Mouse (Mus musculus) midbrain, embryonic 16.5 days (tissue): Measurements from ENCODE around the gene Slc13a2. TPM values are rescaled to one million over a fixed set of nuclear protein-coding genes. Genes with fewer than 3 reads are reported as not detected.
A peak's percentile ranks its signal among the peaks of the same experiment; 100 is the strongest.

Experiments
- ATAC-seq: fragments of 200-750 bp; cut with Nextera tagmentation; 2 replicates; pipeline ENCODE4 v1.8.0; 2017; ENCODE audit warnings: moderate TSS enrichment
- H3K27ac ChIP-seq: fragments of 300-500 bp; sonication (generic); 2 replicates; pipeline ENCODE4 v1.5.1; 2014; ENCODE audit warnings: mild to moderate bottlenecking, low read length, mixed read lengths
- H3K27me3 ChIP-seq: fragments of 300-500 bp; sonication (generic); 2 replicates; pipeline ENCODE4 v1.6.1; 2014; ENCODE audit warnings: low read depth, low read length, mixed read lengths; ENCODE audit not compliant: control insufficient read depth, insufficient read depth
- H3K36me3 ChIP-seq: fragments of 300-500 bp; sonication (generic); 2 replicates; pipeline ENCODE4 v1.6.1; 2014; ENCODE audit warnings: mild to moderate bottlenecking, low read length, moderate library complexity, mixed read lengths; ENCODE audit not compliant: control insufficient read depth, insufficient read depth
- H3K4me1 ChIP-seq: fragments of 300-500 bp; sonication (generic); 2 replicates; pipeline ENCODE4 v1.6.1; 2014; ENCODE audit warnings: mild to moderate bottlenecking, low read length, mixed read lengths; ENCODE audit not compliant: control insufficient read depth, insufficient read depth
- H3K4me2 ChIP-seq: fragments of 300-500 bp; sonication (generic); 2 replicates; pipeline ENCODE4 v1.6.1; 2014; ENCODE audit warnings: mild to moderate bottlenecking, low read length, mixed read lengths
- H3K4me3 ChIP-seq: fragments of 300-500 bp; sonication (generic); 2 replicates; pipeline ENCODE4 v1.5.1; 2014; ENCODE audit warnings: low read depth, mild to moderate bottlenecking, low read length, moderate library complexity, mixed read lengths
- H3K9ac ChIP-seq: fragments of 300-500 bp; sonication (generic); 2 replicates; pipeline ENCODE4 v1.6.1; 2014; ENCODE audit warnings: low read depth, low read length, mixed read lengths
- H3K9me3 ChIP-seq: fragments of 300-500 bp; sonication (generic); replicated peaks from 2 replicates; pipeline ENCODE4 v1.6.1; 2014; ENCODE audit warnings: mild to moderate bottlenecking, low read length, mixed read lengths; ENCODE audit not compliant: control insufficient read depth, poor library complexity, severe bottlenecking
- WGBS: fragments of 180-500 bp; shearing (Covaris S2); extraction: QIAGEN DNeasy Blood & Tissue Kit; methylation state at CpG from one replicate; pipeline ENCODE4 v1.1.7; 2014; 5-methylcytosine and 5-hydroxymethylcytosine counted together
- polyA plus RNA-seq: library from polyadenylated mRNA; unstranded; fragments of >200 nt; fragmentation: Nextera tagmentation; extraction: Ambion mirVana; gene quantifications from 2 replicates; pipeline ENCODE4 v1.2.1, GENCODE M21; 2015

The Slc13a2 gene
- polyA plus RNA-seq, result not detected in 2 replicates

GRCm38 (mm10) chr11:78422055-78422819, at the start of gene Slc13a2:
Slc13a2 (minus strand) TSS chr11:78422217.
- Histone ChIP-seq H3K27ac (no peak within 1 kb of the TSS), H3K9me3 (no peaks in the 10 kb centered on the region), H3K4me2 (no peak within 1 kb of the TSS), H3K36me3 (no peaks in the 10 kb centered on the region), H3K4me1 (no peaks in the 10 kb centered on the region), H3K27me3 (no peaks in the 10 kb centered on the region), H3K4me3 (no peak within 1 kb of the TSS), H3K9ac (no peak within 1 kb of the TSS)
- ATAC-seq, result no peak
- WGBS, result 27% methylated on average over 13 of the region's 13 CpGs

GRCm38 (mm10) chr11:78471326-78472103, 49.5 kb upstream of the Slc13a2 start:
- H3K27me3 ChIP-seq, result no peaks in the 10 kb centered on the region
- 94% methylated on average over 10 of the region's 10 CpGs for WGBS
- no peaks in the 10 kb centered on the region for H3K9me3 ChIP-seq
- no peak for ATAC-seq
- H3K9ac ChIP-seq, result no peak overlapping the region
- peaks cover under 1% of the 10 kb centered on the region for H3K4me1 ChIP-seq
- H3K4me3 ChIP-seq, result no peak overlapping the region
- peaks cover 6% of the 10 kb centered on the region for H3K36me3 ChIP-seq
- no peak overlapping the region for H3K4me2 ChIP-seq
- H3K27ac ChIP-seq, result no peak overlapping the region

- no peak overlapping the region for H3K4me3 ChIP-seq
- H3K27ac ChIP-seq, result no peak overlapping the region
- no peak overlapping the region for H3K4me2 ChIP-seq
- no peak overlapping the region for H3K9ac ChIP-seq
- H3K36me3 ChIP-seq, result peaks cover 6% of the 10 kb centered on the region
- ATAC-seq, result no peak
- H3K4me1 ChIP-seq, result peaks cover 5% of the 10 kb centered on the region
- WGBS, result 76% methylated on average over 3 of the region's 3 CpGs
- no peaks in the 10 kb centered on the region for H3K27me3 ChIP-seq
- no peaks in the 10 kb centered on the region for H3K9me3 ChIP-seq
Observed at GRCm38 (mm10) chr11:78467932-78468331, 45.9 kb upstream of the Slc13a2 start.

GRCm38 (mm10) chr11:78467515-78467914, 45.5 kb upstream of the Slc13a2 start:
- no peak for ATAC-seq
- Histone ChIP-seq H3K9ac (no peak overlapping the region), H3K9me3 (no peaks in the 10 kb centered on the region), H3K36me3 (peaks cover 3% of the 10 kb centered on the region; the same call in 1 of the 2 replicates), H3K4me3 (no peak overlapping the region), H3K4me2 (no peak overlapping the region), H3K4me1 (peaks cover 5% of the 10 kb centered on the region), H3K27ac (no peak overlapping the region), H3K27me3 (no peaks in the 10 kb centered on the region)
- 84% methylated on average over 7 of the region's 7 CpGs for WGBS

- 48% methylated on average over 23 of the region's 23 CpGs for WGBS
- peak overlapping the region; percentile 75 for H3K4me2 ChIP-seq
- H3K27me3 ChIP-seq, result no peaks in the 10 kb centered on the region
- H3K36me3 ChIP-seq, result peaks cover under 1% of the 10 kb centered on the region; the same call in 1 of the 2 replicates
- H3K4me1 ChIP-seq, result peaks cover 5% of the 10 kb centered on the region
- peak overlapping the region; percentile 79 for H3K27ac ChIP-seq
- H3K9ac ChIP-seq, result peak overlapping the region; percentile 78
- no peak; the same call in none of the 2 replicates for ATAC-seq
- H3K4me3 ChIP-seq, result peak overlapping the region; percentile 65
- no peaks in the 10 kb centered on the region for H3K9me3 ChIP-seq
Observed at GRCm38 (mm10) chr11:78466242-78466912, 44.4 kb upstream of the Slc13a2 start.

GRCm38 (mm10) chr11:78465568-78466180, 43.7 kb upstream of the Slc13a2 start, which contains the start of gene Slc46a1:
Slc46a1 (plus strand) TSS chr11:78465697.
- Histone ChIP-seq H3K9me3 (no peaks in the 10 kb centered on the region), H3K27me3 (no peaks in the 10 kb centered on the region)
- peak; percentile 93 for ATAC-seq

GRCm38 (mm10) chr11:78465116-78465515, 43.1 kb upstream of the Slc13a2 start:
- H3K36me3 ChIP-seq, result no peaks in the 10 kb centered on the region
- H3K4me1 ChIP-seq, result peaks cover 5% of the 10 kb centered on the region
- 21% methylated on average over 9 of the region's 9 CpGs for WGBS
- H3K4me3 ChIP-seq, result peak overlapping the region; percentile 65
- H3K9ac ChIP-seq, result no peak overlapping the region
- ATAC-seq, result peak; percentile 29; the same call in 1 of the 2 replicates
- no peaks in the 10 kb centered on the region for H3K9me3 ChIP-seq
- H3K4me2 ChIP-seq, result peak overlapping the region; percentile 75
- H3K27me3 ChIP-seq, result no peaks in the 10 kb centered on the region
- no peak overlapping the region for H3K27ac ChIP-seq

More at GRCm38 (mm10) chr11:78465568-78466180, 43.7 kb upstream of the Slc13a2 start, which contains the start of gene Slc46a1:
- H3K27ac ChIP-seq, result peak within 1 kb of the TSS; percentile 79
- H3K4me1 ChIP-seq, result peaks cover 5% of the 10 kb centered on the region
- WGBS, result under 1% methylated on average over 41 of the region's 41 CpGs
- peak within 1 kb of the TSS; percentile 65 for H3K4me3 ChIP-seq
- H3K4me2 ChIP-seq, result peak within 1 kb of the TSS; percentile 75
- peak within 1 kb of the TSS; percentile 78 for H3K9ac ChIP-seq
- no peaks in the 10 kb centered on the region; the same call in 1 of the 2 replicates for H3K36me3 ChIP-seq

GRCm38 (mm10) chr11:78463286-78464036, 41.4 kb upstream of the Slc13a2 start:
- H3K4me1 ChIP-seq, result peaks cover 5% of the 10 kb centered on the region
- H3K27me3 ChIP-seq, result no peaks in the 10 kb centered on the region
- no peaks in the 10 kb centered on the region for H3K9me3 ChIP-seq
- no peak overlapping the region for H3K27ac ChIP-seq
- WGBS, result 65% methylated on average over 13 of the region's 13 CpGs
- no peak for ATAC-seq
- no peaks in the 10 kb centered on the region for H3K36me3 ChIP-seq
- H3K4me3 ChIP-seq, result no peak overlapping the region
- no peak overlapping the region for H3K4me2 ChIP-seq
- no peak overlapping the region for H3K9ac ChIP-seq
